In genomic region chr4:129511413-129512096, GRCm38 (mm10) we compare ENCODE assay signal across 15 mouse cellular contexts. TPM values are rescaled to one million over a fixed set of nuclear protein-coding genes. Genes with fewer than 3 reads are reported as not detected.
DNase-seq lines count a peak whose midpoint lies in the region; ATAC-seq and TF ChIP-seq lines count a peak whose summit lies in the region.
"Had no signal": no experiment of that assay in that cellular context is flagged by ENCODE, and none has a peak within 500 bp of the region (broad histone marks: within the 10 kb centered on the region; RNA-seq: fewer than 3 reads in every experiment).

No protein-coding gene starts in this region.

- H3K9ac ChIP-seq in kidney, embryonic 15.5 days = no peak overlapping the region
- peak overlapping the region; percentile 46; the same call in 1 of the 2 replicates for H3K9ac ChIP-seq in embryonic facial prominence, embryonic 13.5 days
- H3K9ac ChIP-seq in hindbrain, postnatal 0 days (replicated peaks; ENCODE audit: low read length) = no peak overlapping the region
- H3K9ac ChIP-seq in neural tube, embryonic 14.5 days (replicated peaks; ENCODE audit: low read depth, low read length) = no peak overlapping the region
- H3K9ac ChIP-seq: heart, embryonic 15.5 days; limb, embryonic 15.5 days had no signal

- H3K36me3 ChIP-seq in kidney, embryonic 15.5 days = peaks cover 16% of the 10 kb centered on the region
- H3K36me3 ChIP-seq in embryonic facial prominence, embryonic 13.5 days = peaks cover 16% of the 10 kb centered on the region
- peaks cover 2% of the 10 kb centered on the region; the same call in 1 of the 2 replicates for H3K36me3 ChIP-seq in hindbrain, postnatal 0 days (ENCODE audit: insufficient read depth, low read length)
- H3K36me3 ChIP-seq in neural tube, embryonic 14.5 days (ENCODE audit: control insufficient read depth, insufficient read depth, low read length) = peaks cover 2% of the 10 kb centered on the region; the same call in 1 of the 2 replicates

- 54% methylated on average over 6 of the region's 6 CpGs for WGBS in kidney, embryonic 15.5 days
- WGBS in embryonic facial prominence, embryonic 13.5 days = 20% methylated on average over 6 of the region's 6 CpGs
- WGBS in hindbrain, postnatal 0 days = 11% methylated on average over 6 of the region's 6 CpGs
- 14% methylated on average over 6 of the region's 6 CpGs for WGBS in neural tube, embryonic 14.5 days

- no peaks in the 10 kb centered on the region for H3K27me3 ChIP-seq in kidney, embryonic 15.5 days
- no peaks in the 10 kb centered on the region for H3K27me3 ChIP-seq in embryonic facial prominence, embryonic 13.5 days
- no peaks in the 10 kb centered on the region for H3K27me3 ChIP-seq in hindbrain, postnatal 0 days (ENCODE audit: insufficient read depth, low read length)
- H3K27me3 ChIP-seq in neural tube, embryonic 14.5 days (ENCODE audit: control insufficient read depth, insufficient read depth, low read length) = no peaks in the 10 kb centered on the region
- H3K27me3 ChIP-seq: heart, embryonic 15.5 days; limb, embryonic 15.5 days had no signal

- TF ChIP-seq CTCF in hindbrain, postnatal 0 days (IDR thresholded peaks at IDR 0.05; ENCODE audit: low read depth) = no peak

- H3K27ac ChIP-seq in kidney, embryonic 15.5 days = 0 out of 2 replicates have a peak overlapping the region, but pooled peaks have one; percentile 1
- 0 out of 2 replicates have a peak overlapping the region, but pooled peaks have one; percentile 39 for H3K27ac ChIP-seq in embryonic facial prominence, embryonic 13.5 days
- H3K27ac ChIP-seq in hindbrain, postnatal 0 days = peak overlapping the region; percentile 75
- peak overlapping the region; percentile 58; the same call in 1 of the 2 replicates for H3K27ac ChIP-seq in neural tube, embryonic 14.5 days (ENCODE audit: low read depth, low read length)
- H3K27ac ChIP-seq: heart, embryonic 15.5 days; kidney, postnatal 0 days; limb, embryonic 15.5 days had no signal

- DNase-seq in kidney, postnatal 14 days = no peak
- peak; percentile 39 for DNase-seq in hindbrain, postnatal 0 days (ENCODE audit: low spot score)
- DNase-seq in kidney, adult 8-10 months = no peak
- DNase-seq in gastrocnemius, postnatal 36 days = no peak
- DNase-seq: lung, postnatal 36 days; thymus, postnatal 14 days had no signal

- ATAC-seq in kidney, embryonic 15.5 days (replicated peaks; ENCODE audit: low FRiP score) = no peak
- ATAC-seq in embryonic facial prominence, embryonic 13.5 days (ENCODE audit: insufficient number of reproducible peaks, insufficient read depth, low FRiP score, low TSS enrichment, low read depth) = no peak
- peak; percentile 44; the same call in 1 of the 2 replicates for ATAC-seq in hindbrain, postnatal 0 days
- no peak for ATAC-seq in neural tube, embryonic 14.5 days (ENCODE audit: low read depth)
- no peak for ATAC-seq in megakaryocyte progenitor cell, adult 5-6 weeks (replicated peaks; ENCODE audit: poor library complexity)
- ATAC-seq: activated CD4-positive, CD25-positive, alpha-beta regulatory T cell, adult 4 months had no signal

- no peak overlapping the region for H3K4me2 ChIP-seq in kidney, embryonic 15.5 days
- no peak overlapping the region for H3K4me2 ChIP-seq in embryonic facial prominence, embryonic 13.5 days
- H3K4me2 ChIP-seq in hindbrain, postnatal 0 days (ENCODE audit: low read depth, low read length) = no peak overlapping the region
- H3K4me2 ChIP-seq in neural tube, embryonic 14.5 days (ENCODE audit: low read depth, low read length) = no peak overlapping the region
- H3K4me2 ChIP-seq: heart, embryonic 15.5 days; limb, embryonic 15.5 days had no signal

- H3K4me3 ChIP-seq in kidney, embryonic 15.5 days (replicated peaks) = no peak overlapping the region
- H3K4me3 ChIP-seq in embryonic facial prominence, embryonic 13.5 days = no peak overlapping the region
- H3K4me3 ChIP-seq in hindbrain, postnatal 0 days (ENCODE audit: low read length) = no peak overlapping the region
- H3K4me3 ChIP-seq in neural tube, embryonic 14.5 days (ENCODE audit: low read depth, low read length) = no peak overlapping the region
- H3K4me3 ChIP-seq: heart, embryonic 15.5 days; limb, embryonic 15.5 days had no signal

- H3K4me1 ChIP-seq in kidney, embryonic 15.5 days = peaks cover 49% of the 10 kb centered on the region
- H3K4me1 ChIP-seq in embryonic facial prominence, embryonic 13.5 days = peaks cover 50% of the 10 kb centered on the region
- H3K4me1 ChIP-seq in hindbrain, postnatal 0 days (ENCODE audit: insufficient read depth, low read length) = peaks cover 12% of the 10 kb centered on the region; the same call in 1 of the 2 replicates
- H3K4me1 ChIP-seq in neural tube, embryonic 14.5 days (ENCODE audit: control insufficient read depth, insufficient read depth, low read length) = peaks cover 14% of the 10 kb centered on the region; the same call in 1 of the 2 replicates

- intact Hi-C loops in gastrocnemius, postnatal 36 days (cut with DNase I) = no loop called here

- H3K9me3 ChIP-seq in kidney, embryonic 15.5 days (replicated peaks) = no peaks in the 10 kb centered on the region
- no peaks in the 10 kb centered on the region for H3K9me3 ChIP-seq in embryonic facial prominence, embryonic 13.5 days
- H3K9me3 ChIP-seq in hindbrain, postnatal 0 days (ENCODE audit: low read length) = no peaks in the 10 kb centered on the region
- no peaks in the 10 kb centered on the region for H3K9me3 ChIP-seq in neural tube, embryonic 14.5 days (ENCODE audit: control insufficient read depth, low read length)
- H3K9me3 ChIP-seq: heart, embryonic 15.5 days; limb, embryonic 15.5 days had no signal

RNA-seq across cellular contexts. Expression of gene Marcksl1, which starts 1.8 kb away (rescaled TPM):
- polyA plus RNA-seq in kidney, embryonic 15.5 days (2015; fragmentation: Nextera tagmentation; extraction: Ambion mirVana) = 881 and 886 TPM in 2 replicates
- 839 and 1,023 TPM in 2 replicates for polyA plus RNA-seq in embryonic facial prominence, embryonic 13.5 days (2015; fragmentation: Nextera tagmentation; extraction: Ambion mirVana)
- 1,438 and 1,538 TPM in 2 replicates for total RNA-seq in hindbrain, postnatal 0 days (2014; rRNA removed)
- polyA plus RNA-seq in hindbrain, postnatal 0 days (2015; fragmentation: Nextera tagmentation; extraction: Ambion mirVana) = 1,583 and 1,620 TPM in 2 replicates
- 1,581 and 1,634 TPM in 2 replicates for polyA plus RNA-seq in neural tube, embryonic 14.5 days (2014; fragmentation: Nextera tagmentation; extraction: Ambion mirVana)
- 56.8 and 62.3 TPM in 2 replicates for total RNA-seq in megakaryocyte progenitor cell, adult 5-6 weeks (2015)
- total RNA-seq in megakaryocyte progenitor cell, adult 5-6 weeks (2017) = 37.5 and 43.9 TPM in 2 replicates
- total RNA-seq in gastrocnemius, postnatal 36 days (2021) = 1 to 10 TPM; 1.0 to 1.9 TPM

RNA-seq across cellular contexts. Expression of gene Fam229a, which starts 20.6 kb away (rescaled TPM):
- polyA plus RNA-seq in kidney, embryonic 15.5 days (2015; fragmentation: Nextera tagmentation; extraction: Ambion mirVana) = not detected in 2 replicates
- polyA plus RNA-seq in embryonic facial prominence, embryonic 13.5 days (2015; fragmentation: Nextera tagmentation; extraction: Ambion mirVana) = not detected in 2 replicates
- total RNA-seq in hindbrain, postnatal 0 days (2014; rRNA removed) = 3.9 TPM in 1 of 2 replicates, not detected in the other
- 3.0 and 3.1 TPM in 2 replicates for polyA plus RNA-seq in hindbrain, postnatal 0 days (2015; fragmentation: Nextera tagmentation; extraction: Ambion mirVana)
- 0.64 TPM in 1 of 2 replicates, not detected in the other for polyA plus RNA-seq in neural tube, embryonic 14.5 days (2014; fragmentation: Nextera tagmentation; extraction: Ambion mirVana)
- not detected in 2 replicates for total RNA-seq in megakaryocyte progenitor cell, adult 5-6 weeks (2015)
- not detected in 2 replicates for total RNA-seq in megakaryocyte progenitor cell, adult 5-6 weeks (2017)
- total RNA-seq in gastrocnemius, postnatal 36 days (2021) = not detected
- polyA plus RNA-seq: activated CD4-positive, CD25-positive, alpha-beta regulatory T cell, adult 4 months; heart, embryonic 15.5 days; limb, embryonic 15.5 days had no signal

RNA-seq across cellular contexts. Expression of gene Tssk3, which starts 20.7 kb away (rescaled TPM):
- not detected in 2 replicates for polyA plus RNA-seq in kidney, embryonic 15.5 days (2015; fragmentation: Nextera tagmentation; extraction: Ambion mirVana)
- not detected in 2 replicates for polyA plus RNA-seq in embryonic facial prominence, embryonic 13.5 days (2015; fragmentation: Nextera tagmentation; extraction: Ambion mirVana)
- total RNA-seq in hindbrain, postnatal 0 days (2014; rRNA removed) = not detected in 2 replicates
- 1.1 and 1.3 TPM in 2 replicates for polyA plus RNA-seq in hindbrain, postnatal 0 days (2015; fragmentation: Nextera tagmentation; extraction: Ambion mirVana)
- polyA plus RNA-seq in neural tube, embryonic 14.5 days (2014; fragmentation: Nextera tagmentation; extraction: Ambion mirVana) = 0.27 and 0.32 TPM in 2 replicates
- not detected in 2 replicates for total RNA-seq in megakaryocyte progenitor cell, adult 5-6 weeks (2015)
- total RNA-seq in megakaryocyte progenitor cell, adult 5-6 weeks (2017) = not detected in 2 replicates
- not detected for total RNA-seq in gastrocnemius, postnatal 36 days (2021)
- polyA plus RNA-seq: activated CD4-positive, CD25-positive, alpha-beta regulatory T cell, adult 4 months; heart, embryonic 15.5 days; kidney, postnatal 0 days; limb, embryonic 15.5 days; spleen, adult 2 months had no signal

RNA-seq across cellular contexts. Expression of gene Hdac1, which starts 31.0 kb away (rescaled TPM):
- polyA plus RNA-seq in kidney, embryonic 15.5 days (2015; fragmentation: Nextera tagmentation; extraction: Ambion mirVana) = 264 and 274 TPM in 2 replicates
- polyA plus RNA-seq in embryonic facial prominence, embryonic 13.5 days (2015; fragmentation: Nextera tagmentation; extraction: Ambion mirVana) = 237 and 240 TPM in 2 replicates
- 20.7 and 38.0 TPM in 2 replicates for total RNA-seq in hindbrain, postnatal 0 days (2014; rRNA removed)
- polyA plus RNA-seq in hindbrain, postnatal 0 days (2015; fragmentation: Nextera tagmentation; extraction: Ambion mirVana) = 56.6 and 62.1 TPM in 2 replicates
- polyA plus RNA-seq in neural tube, embryonic 14.5 days (2014; fragmentation: Nextera tagmentation; extraction: Ambion mirVana) = 67.2 and 94.0 TPM in 2 replicates
- total RNA-seq in megakaryocyte progenitor cell, adult 5-6 weeks (2015) = 114 and 119 TPM in 2 replicates
- total RNA-seq in megakaryocyte progenitor cell, adult 5-6 weeks (2017) = 58.5 and 79.7 TPM in 2 replicates
- total RNA-seq in gastrocnemius, postnatal 36 days (2021) = 1 to 10 TPM; 9.0 to 9.9 TPM

RNA-seq across cellular contexts. Expression of gene Bsdc1, which starts 50.2 kb away (rescaled TPM):
- polyA plus RNA-seq in kidney, embryonic 15.5 days (2015; fragmentation: Nextera tagmentation; extraction: Ambion mirVana) = 26.4 and 28.8 TPM in 2 replicates
- 27.6 and 29.9 TPM in 2 replicates for polyA plus RNA-seq in embryonic facial prominence, embryonic 13.5 days (2015; fragmentation: Nextera tagmentation; extraction: Ambion mirVana)
- total RNA-seq in hindbrain, postnatal 0 days (2014; rRNA removed) = 55.2 and 60.6 TPM in 2 replicates
- polyA plus RNA-seq in hindbrain, postnatal 0 days (2015; fragmentation: Nextera tagmentation; extraction: Ambion mirVana) = 25.3 and 27.1 TPM in 2 replicates
- polyA plus RNA-seq in neural tube, embryonic 14.5 days (2014; fragmentation: Nextera tagmentation; extraction: Ambion mirVana) = 32.8 and 33.2 TPM in 2 replicates
- 14.4 and 14.6 TPM in 2 replicates for total RNA-seq in megakaryocyte progenitor cell, adult 5-6 weeks (2015)
- 23.1 and 24.8 TPM in 2 replicates for total RNA-seq in megakaryocyte progenitor cell, adult 5-6 weeks (2017)
- 10 to 100 TPM; 28.7 to 35.8 TPM for total RNA-seq in gastrocnemius, postnatal 36 days (2021)

Comparison
In these comparisons a context has a peak if more than half of its experiments do, and no peak if none do; other contexts are left out.
1. H3K27ac ChIP-seq: peak in every context shown above with its lines; median percentile 75 in hindbrain, postnatal 0 days; 58 in neural tube, embryonic 14.5 days; 39 in embryonic facial prominence, embryonic 13.5 days; 1 in kidney, embryonic 15.5 days.